Mouse (Mus musculus) megakaryocyte, embryonic 14.5 days (primary cell): ENCODE measurements around the gene Mon2.

ENCODE experiments used
- FLI1 ChIP-seq: IDR thresholded peaks from 2 replicates; pipeline ENCODE4 v1.6.1; 2012; ENCODE audit warnings: low read length, inconsistent platforms, mixed read lengths
- GATA1 ChIP-seq: IDR thresholded peaks from 3 replicates; pipeline ENCODE4 v1.6.1; 2012; ENCODE audit warnings: mixed read lengths, low read length, inconsistent platforms, borderline replicate concordance

DNA sequence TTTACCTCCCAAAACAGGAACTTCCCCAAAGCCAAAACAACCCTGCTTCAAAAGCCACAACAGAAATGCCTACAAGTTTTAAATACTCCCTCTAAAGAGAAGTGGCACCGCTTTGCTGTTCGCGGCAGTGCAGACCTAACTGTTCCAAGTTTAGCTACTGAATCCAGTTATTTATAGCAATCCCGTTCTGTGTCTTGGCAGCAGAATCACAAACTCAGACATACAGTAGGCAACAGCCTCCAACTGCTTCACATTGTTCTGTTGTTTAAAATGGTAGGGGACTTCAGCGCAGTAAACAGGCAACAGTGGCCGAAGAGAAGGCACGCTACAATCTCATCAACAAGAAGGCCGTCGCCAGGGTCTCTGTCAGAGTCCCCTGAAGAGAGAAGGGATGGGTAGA, 85.3 kb downstream of the Mon2 start:
- no peak for TF ChIP-seq GATA1
- TF ChIP-seq FLI1 = no peak
